Mouse (Mus musculus) spleen, postnatal 10 days (tissue): ENCODE data around the gene Fryl.

Experiments
- DNase-seq, 2 experiments: peaks; one replicate each; pipeline ENCODE4 v3.0.0; 2021 to 2022; ENCODE audit warnings: low spot score in 2 of 2

The Fryl gene

GRCm38 (mm10) chr5:73257096-73257495, 677 bp upstream of the Fryl start:
- no peak for DNase-seq

DNA sequence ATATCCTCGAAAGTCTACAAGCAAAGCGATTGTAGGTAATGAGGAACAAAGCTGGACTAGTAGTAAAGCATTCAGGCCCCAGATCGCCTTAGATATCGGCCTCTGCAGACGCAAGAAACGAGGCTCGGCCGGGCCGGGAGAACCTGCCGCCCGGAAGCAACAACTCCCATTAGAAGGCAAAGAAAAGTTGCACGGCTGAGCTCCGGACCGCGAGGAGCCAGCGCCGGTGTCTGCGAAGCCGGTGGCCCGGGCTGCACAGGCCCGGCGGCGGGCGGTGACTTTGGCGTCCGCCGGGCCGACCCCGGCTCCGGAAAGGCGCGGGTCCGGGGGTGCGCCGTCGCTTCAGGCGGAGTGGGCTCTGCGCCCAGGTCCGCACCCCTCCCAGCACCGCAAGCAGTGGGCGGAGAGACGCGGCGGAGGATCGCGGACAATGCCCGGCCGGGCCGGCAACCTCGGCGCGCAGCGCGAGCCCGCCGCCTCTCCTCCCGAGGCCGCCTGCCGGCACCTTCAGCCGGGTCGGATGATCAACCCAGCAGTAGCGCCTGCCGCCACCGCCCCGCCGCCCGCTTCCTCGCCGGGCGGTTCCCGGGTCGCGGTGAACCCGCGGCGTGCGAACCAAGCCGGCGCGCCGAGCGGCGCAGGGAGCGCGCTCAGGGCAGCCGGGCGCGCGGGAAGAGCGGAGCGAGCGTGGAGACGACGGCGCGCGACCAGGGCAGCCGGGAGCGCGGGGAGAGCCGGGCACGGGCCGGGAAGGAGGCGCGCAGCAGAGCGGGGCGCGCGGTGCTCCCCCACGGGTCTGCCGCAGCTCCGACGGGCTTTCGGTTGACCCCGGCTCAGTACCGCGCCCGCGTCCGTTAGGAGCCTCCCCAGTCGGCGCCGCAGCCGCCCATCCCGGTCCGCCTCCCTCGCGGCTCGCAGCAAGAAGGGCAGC, 833 bp downstream of the Fryl start:
- DNase-seq = peak; percentile 71 to 78

DNA sequence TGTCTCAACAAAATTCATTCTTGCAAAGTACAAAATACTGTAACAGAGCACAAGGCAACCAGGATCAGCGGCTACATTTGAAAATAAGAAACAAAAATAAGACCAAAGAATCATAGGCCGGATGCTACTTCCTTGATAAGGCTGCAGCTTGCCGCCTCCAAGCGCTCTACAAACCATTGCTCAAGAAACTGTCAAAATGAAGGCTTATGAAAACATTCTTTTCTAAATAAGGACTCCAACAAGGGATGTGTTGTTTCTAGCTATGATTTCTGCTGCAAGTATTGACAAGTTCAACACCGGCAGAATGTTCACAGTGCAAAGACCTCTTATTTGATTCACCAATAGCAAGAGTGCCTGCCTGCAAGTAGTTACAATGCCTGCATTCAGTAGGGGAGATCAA, 1.8 kb downstream of the Fryl start:
- no peak for DNase-seq

DNA sequence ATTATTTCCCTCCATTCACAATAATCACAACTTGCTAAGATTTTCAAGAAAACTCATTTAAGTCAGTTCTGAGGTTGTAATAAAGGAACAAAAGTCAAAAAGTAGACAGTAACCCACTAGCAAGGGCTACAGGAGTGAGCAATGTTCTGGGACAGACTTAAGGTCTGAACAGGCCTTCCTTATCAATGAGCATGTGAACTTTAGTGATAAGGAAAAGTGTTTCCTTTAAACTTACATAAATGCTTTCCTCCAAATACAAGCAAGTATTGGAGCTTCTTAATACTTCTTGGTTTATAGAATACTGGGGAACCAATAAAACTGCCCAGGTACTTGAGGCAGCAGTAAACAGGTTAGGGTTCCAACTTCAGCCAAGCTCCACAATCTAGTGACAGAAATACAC, 3.7 kb downstream of the Fryl start:
- no peak for DNase-seq

GRCm38 (mm10) chr5:73249341-73249740, 7.1 kb downstream of the Fryl start:
- DNase-seq = no peak

DNA sequence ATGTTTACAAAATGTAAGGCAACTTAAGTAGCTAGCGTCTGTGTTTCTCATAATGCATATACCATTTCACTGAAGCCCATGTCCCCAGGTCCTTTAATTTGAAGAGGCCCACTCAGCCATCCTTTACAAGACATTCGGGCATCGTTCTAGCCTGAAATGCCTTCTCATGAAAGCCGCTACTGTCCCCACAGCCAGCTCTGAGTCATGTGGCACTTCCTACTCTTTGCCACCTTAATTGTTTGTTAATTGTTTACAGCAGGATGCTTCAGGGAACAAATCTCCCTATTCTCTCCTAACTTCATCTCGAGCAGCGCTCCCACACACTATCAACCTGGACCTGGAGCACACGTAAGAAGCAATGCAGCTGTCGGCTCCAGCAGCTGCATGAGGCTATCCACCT, 8.2 kb downstream of the Fryl start:
- DNase-seq = no peak

- no peak for DNase-seq
Measured at GRCm38 (mm10) chr5:73246414-73246813, 10.0 kb downstream of the Fryl start.

DNA sequence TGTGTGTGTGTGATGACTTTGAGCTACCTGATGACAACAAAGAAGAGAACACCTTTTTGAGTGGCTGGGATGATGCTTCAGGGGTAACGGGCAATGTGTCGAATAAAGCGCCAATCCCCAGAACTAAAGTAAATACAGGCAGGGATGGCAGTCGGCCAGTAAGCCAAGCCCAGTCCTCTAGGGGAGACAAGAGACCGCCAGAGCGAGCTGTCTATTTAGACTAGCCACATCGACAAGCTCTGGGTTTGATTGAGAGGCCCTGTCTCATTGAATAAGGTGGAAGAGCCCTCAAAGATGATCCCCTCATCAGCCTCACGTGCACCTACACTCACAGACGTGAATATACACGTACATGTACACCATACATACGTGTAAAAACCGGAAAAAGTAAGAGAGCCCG, 12.0 kb downstream of the Fryl start:
- DNase-seq = no peak

- no peak for DNase-seq
Measured at GRCm38 (mm10) chr5:73241966-73242365, 14.5 kb downstream of the Fryl start.

DNA sequence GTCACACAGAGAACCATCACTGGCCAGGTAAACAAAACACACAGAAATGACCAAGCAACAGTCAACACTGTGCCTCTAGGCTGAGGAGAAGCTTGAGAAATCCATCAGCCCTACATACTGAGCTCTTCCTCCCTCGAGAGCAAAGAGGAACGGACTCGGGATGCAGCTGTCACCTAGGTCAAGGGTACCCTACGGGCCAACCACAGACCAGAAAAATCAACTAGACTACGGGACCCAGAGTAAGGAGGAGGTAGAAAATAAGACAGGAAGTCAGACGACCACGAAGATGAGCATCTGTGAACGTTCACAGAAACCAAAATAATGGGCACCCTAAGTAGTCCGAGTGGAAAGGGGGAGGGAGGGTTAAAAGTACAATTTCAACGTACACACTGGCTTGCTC, 15.1 kb downstream of the Fryl start:
- DNase-seq = peak in 1 of 2 experiments; percentile 45

DNA sequence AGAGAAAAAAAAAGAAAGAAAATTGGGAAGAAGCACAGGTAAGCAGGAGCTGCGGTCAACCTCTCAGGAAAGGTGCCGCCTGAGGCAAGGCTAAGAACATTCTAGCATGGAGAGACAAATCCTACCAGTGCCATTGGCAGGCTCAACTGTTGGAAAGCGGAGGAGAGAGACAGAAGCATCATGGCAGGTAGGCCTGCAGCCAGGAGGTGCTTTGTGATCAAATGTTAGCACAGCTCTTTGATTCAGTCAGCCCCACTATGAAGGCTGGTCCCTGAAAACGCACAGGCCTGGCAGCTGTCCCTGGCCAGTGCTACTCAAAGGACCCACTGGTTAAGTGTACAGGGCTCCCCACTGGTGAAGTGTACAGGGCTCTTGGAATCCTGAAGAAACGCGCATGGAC, 16.0 kb downstream of the Fryl start:
- no peak for DNase-seq

- no peak for DNase-seq
Measured at GRCm38 (mm10) chr5:73236894-73237334, 19.5 kb downstream of the Fryl start.

DNA sequence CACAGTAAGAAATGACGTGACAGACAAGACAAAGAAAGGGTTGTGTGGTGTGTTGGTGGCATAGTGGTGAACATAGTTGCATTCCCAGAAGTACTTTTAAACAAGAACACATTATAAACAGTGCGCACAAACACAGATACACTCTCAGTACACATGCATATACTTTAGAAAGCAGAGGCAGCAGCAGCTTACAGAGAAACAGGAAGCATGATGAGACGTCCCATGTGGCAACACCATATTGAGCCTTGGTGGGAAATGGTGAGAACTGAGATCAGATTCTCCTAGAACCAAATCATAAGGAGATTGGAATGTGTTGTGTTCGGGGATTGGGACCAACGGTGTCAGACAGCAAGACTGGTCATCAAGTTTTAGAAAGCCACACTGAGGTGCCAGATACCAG, 21.2 kb downstream of the Fryl start:
- DNase-seq = no peak

GRCm38 (mm10) chr5:73233018-73233881, 23.2 kb downstream of the Fryl start:
- peak in 1 of 2 experiments; percentile 49 for DNase-seq

DNA sequence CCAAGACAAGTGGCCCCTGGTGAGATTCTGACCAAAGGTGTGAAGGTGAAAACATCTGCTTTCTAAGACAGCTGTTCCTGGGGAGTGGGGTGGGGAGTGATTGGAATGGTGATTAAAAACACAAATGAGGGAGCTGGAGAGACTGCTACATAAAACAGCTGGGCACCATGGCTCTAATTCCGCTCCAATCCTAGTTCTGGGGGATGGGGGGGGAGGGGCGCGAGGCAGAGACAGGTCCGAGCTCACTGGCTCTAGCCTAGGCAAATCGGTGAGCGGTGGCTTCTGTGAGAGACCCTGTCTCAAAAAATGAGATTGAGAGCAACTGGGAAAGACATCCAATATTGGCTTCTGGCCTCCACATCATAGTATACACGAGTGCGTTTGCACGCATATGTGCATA, 24.2 kb downstream of the Fryl start:
- no peak for DNase-seq

DNA sequence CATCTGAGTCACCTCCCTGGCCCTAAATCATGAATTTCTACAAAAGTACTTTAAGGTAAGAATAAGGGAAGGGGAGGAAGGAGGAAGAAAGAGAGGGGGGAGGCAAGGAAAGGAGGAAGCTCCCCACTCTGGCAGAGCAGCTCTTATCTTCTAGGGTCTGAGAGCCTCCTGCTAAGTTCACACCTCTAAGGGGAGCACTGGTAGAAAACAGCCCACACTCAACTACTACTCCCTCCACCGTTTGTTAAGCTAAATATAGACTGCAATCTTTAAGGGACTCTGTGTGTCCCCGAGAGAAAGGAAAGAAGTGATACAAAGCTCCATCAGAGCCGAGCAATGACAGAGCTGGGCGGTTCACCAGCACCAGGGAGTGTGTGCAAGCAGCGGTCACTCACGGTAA, 24.6 kb downstream of the Fryl start:
- DNase-seq = no peak

- DNase-seq = no peak
Measured at GRCm38 (mm10) chr5:73230171-73230570, 26.2 kb downstream of the Fryl start.

DNA sequence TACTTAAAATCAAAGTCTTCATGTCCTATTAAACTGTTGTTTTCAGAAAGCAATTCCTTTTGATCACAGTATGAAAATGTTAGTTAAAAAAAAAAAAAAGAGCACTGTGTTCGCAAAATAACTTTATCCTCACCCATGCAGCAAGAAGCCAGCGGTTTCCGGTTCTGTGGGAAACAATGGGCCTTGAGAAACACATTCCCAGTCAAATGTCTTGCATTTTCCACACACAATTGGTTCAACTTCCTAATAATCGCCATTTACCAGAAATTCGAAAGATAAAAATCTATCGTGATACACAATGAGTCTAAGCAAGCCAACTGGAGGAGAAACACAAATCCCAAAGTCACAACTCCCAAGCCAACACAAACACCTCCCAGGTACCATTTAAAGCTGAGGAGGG, 27.0 kb downstream of the Fryl start:
- DNase-seq = no peak

DNA sequence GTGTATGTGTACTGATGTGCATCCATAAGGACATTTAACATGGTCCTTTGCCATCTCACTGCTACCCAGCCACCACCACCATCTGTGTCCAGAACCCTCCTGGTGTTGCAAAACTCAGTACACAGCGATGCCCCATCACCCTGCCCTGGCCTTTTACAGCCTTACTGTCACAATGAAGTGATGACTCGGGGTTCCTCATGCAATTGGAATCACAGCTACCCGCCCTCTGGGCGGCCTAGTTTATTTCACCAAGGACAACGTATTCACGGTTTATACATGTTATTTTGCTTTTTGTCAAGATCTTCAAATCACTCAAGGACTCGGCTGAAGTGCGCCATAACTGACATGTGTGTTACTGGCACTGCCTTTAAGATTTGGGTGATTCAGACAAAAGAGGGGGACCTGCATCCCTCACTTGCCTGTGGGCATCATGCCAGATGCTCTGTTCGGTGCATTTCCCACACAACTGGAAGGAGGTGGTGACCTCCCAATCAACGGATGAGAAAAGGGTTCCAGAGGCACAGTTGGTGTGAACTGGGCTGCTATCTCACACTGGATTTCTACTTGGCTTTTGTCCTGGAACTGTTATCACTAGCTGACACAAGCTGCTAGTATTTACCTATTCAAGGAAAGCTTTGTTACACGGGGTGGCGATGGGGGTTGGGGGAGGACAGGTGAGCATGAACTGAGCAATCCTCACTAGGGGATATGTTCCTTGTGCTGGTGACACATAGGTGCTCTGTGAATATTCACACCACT, 27.9 kb downstream of the Fryl start:
- DNase-seq = no peak

DNA sequence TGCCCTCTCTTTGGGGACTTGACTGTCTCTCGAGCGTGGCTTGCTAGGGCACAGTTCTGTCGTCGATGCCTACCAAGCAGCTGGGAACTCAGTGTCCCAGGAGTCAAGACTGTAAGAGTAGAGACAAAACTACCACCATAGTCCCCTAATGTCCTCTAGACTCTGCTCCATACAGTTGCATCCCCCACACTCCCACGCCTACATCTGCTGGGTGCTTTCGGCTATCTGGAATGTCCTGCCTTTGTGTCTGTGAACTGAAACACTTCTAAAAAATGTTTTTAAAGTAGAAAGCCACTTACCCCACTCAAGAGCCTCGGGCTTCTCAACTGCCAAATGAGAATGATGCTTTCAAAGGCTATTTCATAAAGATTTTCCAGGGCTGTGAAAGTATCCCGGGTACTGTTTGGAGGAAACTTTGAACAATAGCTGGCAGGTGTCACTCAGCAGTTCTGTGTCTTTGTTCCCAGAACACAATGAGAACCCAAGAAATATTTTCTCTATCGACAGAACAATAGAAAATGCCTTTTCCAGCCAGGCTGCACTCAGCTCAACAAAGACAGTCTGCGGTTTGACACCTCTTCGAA, 28.8 kb downstream of the Fryl start:
- DNase-seq = no peak

- DNase-seq = no peak
Measured at GRCm38 (mm10) chr5:73223065-73223464, 33.4 kb downstream of the Fryl start.

DNA sequence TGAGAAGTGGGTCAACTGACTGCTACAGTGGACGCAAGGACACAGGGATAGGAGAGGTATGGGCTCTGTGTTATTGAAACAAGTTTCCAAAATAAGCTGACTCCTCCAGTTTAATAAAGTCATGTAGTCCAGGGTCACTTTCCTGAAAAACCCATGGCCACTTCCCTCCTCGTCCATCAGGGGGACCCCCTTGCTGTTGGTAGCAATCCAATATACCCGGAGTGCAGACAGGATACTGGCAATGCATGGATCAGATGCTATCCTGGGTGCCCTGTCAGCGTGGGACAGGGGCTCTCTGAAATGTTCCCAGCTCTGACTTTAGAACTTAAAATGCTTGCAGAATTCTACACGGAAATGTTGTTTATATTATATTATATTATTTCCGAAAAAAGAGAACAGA, 34.0 kb downstream of the Fryl start:
- no peak for DNase-seq
